Mouse (Mus musculus) adipocyte (in vitro differentiated cells): ENCODE results near the gene Phf21a.

Experiments used
- DNase-seq: peaks from one replicate; pipeline ENCODE4 v3.0.0-alpha.2; 2016; ENCODE audit warnings: low spot score

Gene Phf21a

GRCm38 (mm10) chr2:92234768-92235332 is 141.9 kb downstream of the Phf21a start:
- no peak for DNase-seq

GRCm38 (mm10) chr2:92240299-92240698 is 147.4 kb downstream of the Phf21a start:
- peak; percentile 67 for DNase-seq

- no peak for DNase-seq
Measured at GRCm38 (mm10) chr2:92240816-92241215, 147.9 kb downstream of the Phf21a start.

- no peak for DNase-seq
Measured at GRCm38 (mm10) chr2:92241317-92241716, 148.4 kb downstream of the Phf21a start.

GRCm38 (mm10) chr2:92246112-92246511 is 153.2 kb downstream of the Phf21a start:
- no peak for DNase-seq

- DNase-seq = no peak
Measured at GRCm38 (mm10) chr2:92247711-92248110, 154.8 kb downstream of the Phf21a start.

- DNase-seq = no peak
Measured at GRCm38 (mm10) chr2:92250472-92250871, 157.6 kb downstream of the Phf21a start.

- DNase-seq = no peak
Measured at GRCm38 (mm10) chr2:92253777-92254176, 160.9 kb downstream of the Phf21a start.

- DNase-seq = no peak
Measured at GRCm38 (mm10) chr2:92256141-92256540, 163.2 kb downstream of the Phf21a start.

GRCm38 (mm10) chr2:92257372-92257956 is 164.5 kb downstream of the Phf21a start:
- no peak for DNase-seq

- no peak for DNase-seq
Measured at GRCm38 (mm10) chr2:92259924-92260323, 167.0 kb downstream of the Phf21a start.

- DNase-seq = no peak
Measured at GRCm38 (mm10) chr2:92266100-92266617, 173.2 kb downstream of the Phf21a start.

- no peak for DNase-seq
Measured at GRCm38 (mm10) chr2:92269227-92269626, 176.3 kb downstream of the Phf21a start.

GRCm38 (mm10) chr2:92272510-92272909 is 179.6 kb downstream of the Phf21a start:
- no peak for DNase-seq

- DNase-seq = no peak
Measured at GRCm38 (mm10) chr2:92273101-92273801, 180.3 kb downstream of the Phf21a start.

GRCm38 (mm10) chr2:92273802-92274183 is 180.9 kb downstream of the Phf21a start:
- no peak for DNase-seq

- DNase-seq = no peak
Measured at GRCm38 (mm10) chr2:92277787-92278186, 184.9 kb downstream of the Phf21a start.

- DNase-seq = no peak
Measured at GRCm38 (mm10) chr2:92278663-92279062, 185.7 kb downstream of the Phf21a start.

GRCm38 (mm10) chr2:92279398-92279797 is 186.5 kb downstream of the Phf21a start:
- no peak for DNase-seq

- peak; percentile 36 for DNase-seq
Measured at GRCm38 (mm10) chr2:92285597-92285996, 192.7 kb downstream of the Phf21a start.

- no peak for DNase-seq
Measured at GRCm38 (mm10) chr2:92289335-92289734, 196.4 kb downstream of the Phf21a start.

- DNase-seq = no peak
Measured at GRCm38 (mm10) chr2:92291526-92291925, 198.6 kb downstream of the Phf21a start.

- DNase-seq = peak; percentile 33
Measured at GRCm38 (mm10) chr2:92296402-92296801, 203.5 kb downstream of the Phf21a start.
